Mouse (Mus musculus) induced T-regulatory cell, adult 2 months (primary cell): ENCODE results near the gene Golph3.
A peak's percentile ranks its signal among the peaks of the same experiment; 100 is the strongest.

Experiments used
- DNase-seq: peaks from one replicate; pipeline ENCODE4 v3.0.0-alpha.2; 2012; ENCODE audit warnings: low read depth

The Golph3 gene

GRCm38 (mm10) chr15:12321091-12321787 is at the start of gene Golph3:
Golph3 (plus strand) TSS chr15:12321450.
- DNase-seq, result peak; percentile 95

DNA sequence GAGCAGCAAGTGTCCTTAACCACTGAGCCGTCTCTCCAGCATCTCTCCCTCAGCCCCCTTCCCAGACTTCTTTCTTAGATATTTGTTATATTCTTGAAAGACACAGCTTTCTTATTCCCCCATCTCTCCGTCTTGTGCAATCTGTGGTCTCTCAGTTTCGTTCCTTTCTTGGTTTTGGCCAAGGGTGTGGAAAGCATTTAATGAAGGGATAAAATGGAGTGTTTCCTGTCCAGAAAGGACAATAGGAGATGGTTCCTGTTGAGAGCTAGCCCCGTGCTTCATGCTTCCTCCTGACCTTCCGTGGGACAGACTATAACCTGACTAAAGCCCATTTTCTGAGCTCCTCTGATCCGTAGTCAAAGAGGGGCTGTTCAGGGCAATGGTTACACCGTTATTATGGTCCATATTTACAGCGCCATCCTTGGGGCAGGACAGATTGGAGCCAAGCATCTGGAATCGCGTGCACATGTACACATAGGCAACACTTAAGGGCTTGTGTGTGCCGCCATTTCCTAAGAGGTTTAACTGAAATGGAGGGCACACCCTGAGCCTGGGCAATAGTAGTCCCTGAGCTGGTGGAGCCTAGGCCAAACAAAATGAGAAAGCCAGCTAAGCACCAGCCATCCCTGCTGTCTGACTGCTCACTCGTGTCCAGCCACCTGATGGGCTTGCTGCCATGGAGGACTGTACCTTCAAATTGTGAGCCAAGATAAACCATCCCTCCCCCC is 47.8 kb upstream of the Golph3 start:
- no peak for DNase-seq

DNA sequence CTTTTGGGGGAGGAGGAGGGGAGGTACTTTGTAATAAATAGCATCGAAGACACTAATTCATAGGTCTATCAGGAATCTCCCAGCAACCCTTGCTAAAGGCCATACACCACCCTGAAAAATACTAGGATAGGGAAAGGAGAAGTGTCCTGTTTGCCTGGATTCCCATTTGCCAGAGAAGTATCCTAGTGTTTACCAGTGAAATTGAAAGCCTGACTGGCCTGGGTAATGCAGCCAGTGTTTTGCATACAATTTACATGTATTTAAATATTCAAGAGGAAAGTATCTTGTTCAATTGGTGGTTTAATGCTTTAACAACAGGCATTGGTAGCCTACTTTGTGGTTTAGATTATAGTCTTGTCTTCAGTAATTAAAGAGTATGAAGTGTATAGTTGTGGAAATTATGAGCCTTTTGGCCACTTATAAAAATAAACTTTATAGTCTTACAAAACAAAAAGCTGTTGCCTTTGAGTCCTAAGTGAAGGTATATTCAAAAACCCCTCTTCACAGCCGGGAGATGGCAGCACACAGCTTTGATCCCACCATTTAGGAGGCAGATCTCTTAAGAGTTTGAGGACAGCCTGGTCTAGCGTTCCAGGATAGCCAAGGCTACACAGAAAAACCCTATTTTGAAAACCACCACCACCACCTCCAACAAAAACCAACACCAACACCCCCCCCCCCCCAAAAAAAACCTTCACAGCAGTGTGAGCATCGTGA is 47.0 kb upstream of the Golph3 start:
- DNase-seq, result peak; percentile 28

- no peak for DNase-seq
Measured at GRCm38 (mm10) chr15:12275091-12275623, 46.1 kb upstream of the Golph3 start.

DNA sequence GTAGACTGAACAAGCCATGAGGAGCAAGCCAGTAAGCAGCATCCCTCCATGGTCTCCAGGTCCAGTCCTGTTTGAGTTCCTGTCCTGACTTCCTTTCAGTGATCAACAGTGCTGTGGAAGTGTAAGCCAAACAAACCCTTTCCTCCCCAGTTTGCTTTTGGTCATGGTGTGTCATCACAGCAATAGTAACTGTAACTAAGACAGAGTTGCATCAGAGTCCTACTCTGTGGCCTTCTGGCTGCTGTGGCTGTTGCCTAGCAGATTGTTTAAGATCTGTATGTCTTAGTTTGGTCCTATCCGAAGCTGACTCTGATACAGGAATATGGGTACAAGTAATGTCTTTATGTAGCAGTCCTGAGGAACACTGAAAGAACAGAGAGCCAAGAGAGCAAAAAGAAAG is 41.4 kb upstream of the Golph3 start:
- no peak for DNase-seq

GRCm38 (mm10) chr15:12284794-12285534 is 36.3 kb upstream of the Golph3 start:
- DNase-seq, result peak; percentile 50

DNA sequence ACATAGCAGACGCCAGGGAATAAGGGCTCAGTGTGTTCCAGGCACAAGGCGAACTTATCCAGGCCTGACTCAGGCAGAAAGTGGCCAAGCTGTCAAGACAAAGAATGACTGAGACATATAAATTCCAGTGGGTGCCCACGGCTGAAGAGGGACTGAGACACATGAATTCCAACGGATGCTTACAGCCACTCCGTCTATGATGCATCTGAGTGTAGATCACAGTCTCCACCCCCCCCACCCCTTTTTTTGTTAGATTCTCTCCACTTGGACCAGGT is 35.8 kb upstream of the Golph3 start:
- no peak for DNase-seq

GRCm38 (mm10) chr15:12290330-12290729 is 30.9 kb upstream of the Golph3 start:
- DNase-seq, result no peak

DNA sequence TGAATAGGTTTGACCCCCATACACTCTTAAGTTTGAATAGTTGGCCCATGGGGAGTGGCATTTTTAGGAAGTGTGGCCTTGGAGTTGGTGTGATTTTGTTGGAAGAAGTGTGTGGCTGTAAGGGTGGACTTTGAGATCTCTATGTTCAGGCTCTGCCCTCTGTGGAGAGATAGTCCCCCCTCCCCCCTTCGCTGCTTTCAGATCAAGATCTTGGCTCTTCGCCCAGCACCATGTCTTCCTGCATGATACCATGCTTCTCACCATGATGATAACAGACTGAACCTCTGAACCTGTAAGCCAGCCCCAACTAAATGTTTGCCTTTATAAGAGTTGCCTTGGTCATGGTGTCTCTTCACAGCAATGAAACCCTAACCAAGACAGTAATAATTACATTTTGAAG is 29.5 kb upstream of the Golph3 start:
- no peak for DNase-seq

DNA sequence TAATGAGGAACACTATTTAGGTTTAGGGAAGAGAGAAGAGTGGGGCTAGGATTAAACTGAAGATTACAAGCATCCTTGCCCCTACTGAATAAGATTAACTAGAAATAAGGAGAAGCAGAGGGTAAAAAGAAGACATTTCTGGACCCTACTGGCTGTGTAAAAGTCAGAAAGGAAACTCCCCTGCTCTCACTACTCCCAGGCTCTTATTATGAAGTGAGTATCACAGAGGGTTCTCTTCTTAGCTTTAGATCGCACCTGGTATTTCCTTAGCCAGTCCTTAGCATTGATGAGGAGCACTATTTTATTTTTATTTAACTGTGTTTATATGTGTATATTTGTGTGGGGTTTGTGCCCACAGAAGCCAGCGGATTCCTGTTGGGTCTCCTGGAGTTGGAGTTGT is 25.0 kb upstream of the Golph3 start:
- no peak for DNase-seq

GRCm38 (mm10) chr15:12298231-12298737 is 23.0 kb upstream of the Golph3 start:
- no peak for DNase-seq

- DNase-seq, result no peak
Measured at GRCm38 (mm10) chr15:12301771-12302170, 19.5 kb upstream of the Golph3 start.

- no peak for DNase-seq
Measured at GRCm38 (mm10) chr15:12306188-12307071, 14.8 kb upstream of the Golph3 start.

DNA sequence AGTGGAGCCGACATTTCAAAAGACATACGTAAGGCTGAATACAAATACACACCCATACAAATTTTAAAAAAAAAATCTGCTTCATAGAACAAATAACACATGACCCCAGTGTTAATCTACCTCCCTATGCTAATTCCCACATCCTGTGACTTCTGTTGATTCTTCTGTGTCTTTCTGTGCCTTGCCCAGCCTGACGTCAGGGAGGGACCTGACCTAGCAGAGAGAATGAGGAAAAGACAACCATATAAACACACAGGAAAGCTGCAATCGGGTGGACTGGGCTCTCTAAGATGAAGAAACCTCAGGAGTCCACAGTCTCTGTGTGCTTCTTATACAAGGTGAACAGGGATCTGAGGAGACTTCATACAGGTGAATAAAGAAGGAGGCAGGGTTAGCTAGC is 14.1 kb upstream of the Golph3 start:
- no peak for DNase-seq

DNA sequence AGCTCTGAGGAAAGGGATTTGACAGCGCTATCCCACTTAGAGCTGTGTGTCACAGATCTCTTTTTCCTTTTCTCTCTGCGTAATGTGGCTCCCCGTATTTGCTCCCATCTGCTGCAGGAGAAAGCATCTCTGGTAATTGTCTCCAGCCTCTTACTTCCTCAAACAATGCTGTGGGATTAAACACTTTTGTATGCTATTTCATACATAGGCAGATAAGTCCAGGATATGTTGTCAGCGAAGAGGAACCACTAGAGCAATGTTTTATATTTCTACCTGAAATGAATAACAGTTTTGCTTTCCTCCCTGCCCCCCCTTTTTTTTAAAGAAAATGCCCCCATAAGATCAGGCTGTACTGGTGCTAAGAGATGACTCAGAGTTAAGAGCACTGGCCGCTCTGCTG is 12.7 kb upstream of the Golph3 start:
- DNase-seq, result no peak

GRCm38 (mm10) chr15:12310676-12311075 is 10.6 kb upstream of the Golph3 start:
- no peak for DNase-seq

GRCm38 (mm10) chr15:12311465-12311864 is 9.8 kb upstream of the Golph3 start:
- DNase-seq, result no peak

- peak; percentile 51 for DNase-seq
Measured at GRCm38 (mm10) chr15:12313255-12313654, 8.0 kb upstream of the Golph3 start.

GRCm38 (mm10) chr15:12314584-12314983 is 6.7 kb upstream of the Golph3 start:
- no peak for DNase-seq

- DNase-seq, result no peak
Measured at GRCm38 (mm10) chr15:12315996-12316395, 5.3 kb upstream of the Golph3 start.

DNA sequence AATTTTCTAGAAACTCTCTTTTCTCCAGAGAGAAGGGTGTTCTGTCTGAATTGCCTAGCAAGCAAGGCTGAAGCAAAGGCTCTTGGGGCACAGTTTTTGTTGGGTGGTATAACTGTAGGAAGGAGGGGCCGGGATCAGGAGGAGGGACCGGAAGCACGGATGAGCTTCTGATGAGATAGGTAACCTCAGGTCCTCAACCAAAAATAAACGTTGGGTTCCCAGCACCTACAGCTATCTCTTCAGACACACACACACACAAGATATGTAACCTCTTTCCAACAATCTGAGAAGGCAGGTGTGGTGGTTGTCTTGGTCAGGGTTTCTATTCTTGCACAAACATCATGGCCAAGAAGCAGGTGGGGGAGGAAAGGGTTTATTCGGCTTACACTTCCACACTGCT is 4.0 kb upstream of the Golph3 start:
- DNase-seq, result no peak
